Mouse (Mus musculus) ES-E14 (cell line): ENCODE measurements at regions not wholly inside any gene's neighbourhood (a gene's known extent, or its start where the extent isn't known, plus 50 kb on each side); places are given as distances from the start of the nearest gene placed in this dataset.

Source experiments
- DNase-seq: peaks from one replicate; pipeline ENCODE4 v3.0.0-alpha.2; 2013; ENCODE audit warnings: low read depth, low spot score
- H3K27ac ChIP-seq: 2 replicates; pipeline ENCODE4 v1.5.1; 2012; ENCODE audit warnings: low read depth, mild to moderate bottlenecking, low read length, moderate library complexity, mixed read lengths; ENCODE audit not compliant: poor library complexity, insufficient read depth, severe bottlenecking
- H3K36me3 ChIP-seq: 2 replicates; pipeline ENCODE4 v1.6.1; 2012; ENCODE audit warnings: mild to moderate bottlenecking, low read length, moderate library complexity, mixed read lengths; ENCODE audit not compliant: control insufficient read depth, poor library complexity, insufficient read depth, severe bottlenecking
- H3K4me1 ChIP-seq, 2 experiments: fragments of 150-350 bp in 1 of 2; sonication (generic) in 1 of 2; 2 replicates each; pipeline ENCODE4 v1.6.1; 2012; ENCODE audit warnings: low read length in 2 of 2, mild to moderate bottlenecking in 1 of 2, mixed read lengths in 1 of 2; ENCODE audit not compliant: control insufficient read depth in 2 of 2, insufficient read depth in 2 of 2, poor library complexity in 1 of 2
- H3K4me3 ChIP-seq, 2 experiments: fragments of 150-350 bp in 1 of 2; sonication (generic) in 1 of 2; 2 replicates each; pipeline ENCODE4 v1.5.1; 2012; ENCODE audit warnings: low read length in 2 of 2, low read depth in 1 of 2, mild to moderate bottlenecking in 1 of 2, mixed read lengths in 1 of 2; ENCODE audit not compliant: insufficient read depth in 1 of 2, poor library complexity in 1 of 2, severe bottlenecking in 1 of 2
- H3K9ac ChIP-seq: 2 replicates; pipeline ENCODE4 v1.6.1; 2012; ENCODE audit warnings: low read depth, mild to moderate bottlenecking, low read length, mixed read lengths; ENCODE audit not compliant: poor library complexity, insufficient read depth, severe bottlenecking
- H3K9me3 ChIP-seq: fragments of 150-350 bp; sonication (generic); 2 replicates; pipeline ENCODE4 v1.6.1; 2012; ENCODE audit warnings: low read depth, mild to moderate bottlenecking, low read length; ENCODE audit not compliant: control insufficient read depth, insufficient read depth
- CHD2 ChIP-seq: IDR thresholded peaks from 2 replicates; pipeline ENCODE4 v1.6.1; 2014; ENCODE audit warnings: mild to moderate bottlenecking, low read depth, low read length, inconsistent platforms
- HCFC1 ChIP-seq: IDR thresholded peaks from 2 replicates; pipeline ENCODE4 v1.6.1; 2012; ENCODE audit warnings: low read length, inconsistent platforms, borderline replicate concordance; ENCODE audit not compliant: insufficient read depth
- MAFK ChIP-seq: IDR thresholded peaks from 2 replicates; pipeline ENCODE4 v1.6.1; 2014; ENCODE audit warnings: mild to moderate bottlenecking, low read depth, low read length, inconsistent platforms; ENCODE audit not compliant: insufficient read depth
- ZC3H11A ChIP-seq: IDR thresholded peaks from 2 replicates; pipeline ENCODE4 v1.6.1; 2012; ENCODE audit warnings: low read depth, mild to moderate bottlenecking, inconsistent platforms, low read length, borderline replicate concordance
- ZNF384 ChIP-seq: IDR thresholded peaks from 2 replicates; pipeline ENCODE4 v1.6.1; 2012; ENCODE audit warnings: low read depth, low read length, inconsistent platforms
- in situ Hi-C, 2 experiments: fragments of 600-800 bp; cut with MboI; formaldehyde crosslinking; loops; one replicate each; pipeline ENCODE4 v1.15.1; 2025; ENCODE audit warnings: low sequenced_read_pairs in 2 of 2, inconsistent platforms in 1 of 2; ENCODE audit not compliant: unreplicated experiment in 2 of 2

DNA sequence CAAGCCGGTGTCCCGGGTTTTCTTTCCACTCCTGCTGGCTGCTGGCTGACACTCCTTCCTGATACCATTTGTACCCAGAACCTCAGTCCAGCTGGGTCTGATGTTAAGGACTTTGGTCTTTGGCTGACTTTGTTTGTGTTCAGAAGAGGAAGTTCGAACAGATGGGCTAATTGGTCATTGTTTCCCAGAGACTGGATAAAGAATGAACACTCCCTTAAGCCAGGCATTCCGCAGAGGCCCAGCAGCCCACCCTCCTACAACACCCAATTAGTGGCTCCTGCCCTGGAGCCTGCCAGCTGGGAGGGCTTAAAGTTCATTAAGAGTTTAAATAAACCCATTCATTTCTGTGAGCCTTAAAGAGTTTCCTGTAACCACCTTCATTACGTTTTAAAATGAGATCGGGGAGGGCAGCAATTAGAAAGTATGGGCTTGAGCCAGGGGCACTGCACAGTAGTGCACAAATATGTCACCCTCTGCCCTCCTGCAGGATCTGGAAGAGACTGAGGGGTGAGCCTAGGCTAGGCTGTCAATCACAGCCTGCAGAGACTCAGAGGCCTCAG is 257.9 kb downstream of the Ajap1 start:
- no peaks in the 10 kb centered on the region for H3K36me3 ChIP-seq
- no peak overlapping the region for H3K9ac ChIP-seq
- H3K4me1 ChIP-seq = peaks cover 18 to 19% of the 10 kb centered on the region in 2 experiments

DNA sequence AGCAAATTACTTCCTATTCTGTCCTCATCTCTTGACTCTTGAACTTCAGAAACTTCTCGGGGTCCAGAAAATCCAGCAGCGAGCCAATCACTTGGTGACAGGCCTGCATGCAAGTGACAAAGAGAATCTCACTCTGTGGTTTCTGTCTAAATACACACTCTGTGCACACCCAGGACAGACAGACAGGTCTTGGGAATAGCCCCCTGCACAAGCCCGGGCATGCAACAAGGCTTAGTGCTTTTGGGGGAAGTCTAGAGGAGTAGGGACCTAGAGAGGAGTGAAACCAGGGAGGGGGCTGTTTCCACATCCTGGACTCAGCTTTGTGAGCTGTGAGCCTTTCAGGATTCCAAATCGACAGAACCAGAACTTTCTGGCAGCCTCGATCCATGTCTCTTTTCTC is 259.6 kb downstream of the Ajap1 start:
- Histone ChIP-seq H3K4me1 (peaks cover 13 to 18% of the 10 kb centered on the region in 2 experiments), H3K27ac (no peak overlapping the region), H3K9me3 (no peaks in the 10 kb centered on the region), H3K4me3 (no peak overlapping the region), H3K9ac (no peak overlapping the region), H3K36me3 (no peaks in the 10 kb centered on the region)
- in situ Hi-C loops = no loop called here
- no peak for DNase-seq
- TF ChIP-seq CHD2 (no peak), HCFC1 (no peak), MAFK (no peak), ZC3H11A (no peak), ZNF384 (no peak)

More for the DNA sequence above, 257.9 kb downstream of the Ajap1 start:
- in situ Hi-C loops = no loop called here
- no peak for DNase-seq
- TF ChIP-seq HCFC1 = no peak
- TF ChIP-seq ZC3H11A = no peak
- no peak for TF ChIP-seq MAFK
- TF ChIP-seq CHD2 = no peak
- TF ChIP-seq ZNF384 = no peak
- H3K27ac ChIP-seq = no peak overlapping the region
- no peak overlapping the region for H3K4me3 ChIP-seq
- H3K9me3 ChIP-seq = no peaks in the 10 kb centered on the region

- H3K4me1 ChIP-seq = peaks cover 13 to 18% of the 10 kb centered on the region in 2 experiments
- H3K27ac ChIP-seq = no peak overlapping the region
- TF ChIP-seq MAFK (no peak), ZNF384 (no peak), ZC3H11A (no peak), CHD2 (no peak), HCFC1 (no peak)
- DNase-seq = no peak
- H3K4me3 ChIP-seq = no peak overlapping the region
- no peaks in the 10 kb centered on the region for H3K9me3 ChIP-seq
- in situ Hi-C loops = no loop called here
- no peak overlapping the region for H3K9ac ChIP-seq
- H3K36me3 ChIP-seq = no peaks in the 10 kb centered on the region
These were observed 262.1 kb downstream of the Ajap1 start for GRCm38 (mm10) chr4:153220485-153220884.

GRCm38 (mm10) chr4:153220074-153220473 is 262.5 kb downstream of the Ajap1 start:
- no peak for DNase-seq
- H3K36me3 ChIP-seq = no peaks in the 10 kb centered on the region
- no peak overlapping the region for H3K9ac ChIP-seq
- no peaks in the 10 kb centered on the region for H3K9me3 ChIP-seq
- peaks cover 13 to 18% of the 10 kb centered on the region in 2 experiments for H3K4me1 ChIP-seq
- in situ Hi-C loops = no loop called here
- TF ChIP-seq ZNF384 = no peak
- no peak for TF ChIP-seq ZC3H11A
- no peak for TF ChIP-seq HCFC1
- TF ChIP-seq CHD2 = no peak
- TF ChIP-seq MAFK = no peak
- H3K27ac ChIP-seq = no peak overlapping the region
- no peak overlapping the region for H3K4me3 ChIP-seq

DNA sequence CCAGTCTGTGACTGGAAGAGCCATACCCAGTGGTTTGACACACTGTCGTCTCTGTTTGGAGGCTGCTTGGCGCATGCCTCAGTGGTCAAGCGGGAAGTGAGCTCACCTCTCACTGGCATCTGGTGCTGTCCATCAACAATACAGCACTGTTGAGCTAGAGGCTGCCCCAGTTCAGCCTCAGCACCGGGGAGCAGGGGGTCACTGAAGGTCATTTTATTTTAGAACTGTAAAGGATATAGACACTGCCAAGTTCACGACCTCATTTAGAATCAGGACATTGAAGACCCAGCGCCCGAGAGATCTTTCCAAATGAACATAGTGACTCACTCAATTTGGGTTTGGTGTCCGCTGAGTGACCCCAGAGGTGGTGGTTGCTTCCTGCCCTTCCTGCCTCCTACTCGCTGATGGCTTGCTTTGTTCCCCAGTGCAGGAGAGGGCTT is 265.1 kb downstream of the Ajap1 start:
- H3K27ac ChIP-seq = no peak overlapping the region
- H3K9me3 ChIP-seq = no peaks in the 10 kb centered on the region
- in situ Hi-C loops = no loop called here
- no peak overlapping the region for H3K9ac ChIP-seq
- H3K36me3 ChIP-seq = no peaks in the 10 kb centered on the region
- no peak for DNase-seq
- no peak overlapping the region for H3K4me3 ChIP-seq
- TF ChIP-seq HCFC1 (no peak), ZNF384 (no peak), MAFK (no peak), ZC3H11A (no peak)
- peaks cover 6 to 10% of the 10 kb centered on the region in 2 experiments; a peak in 2 of 4 replicates for H3K4me1 ChIP-seq
